Mouse (Mus musculus): Measurements from ENCODE around the gene Engase.

The Engase gene

DNA sequence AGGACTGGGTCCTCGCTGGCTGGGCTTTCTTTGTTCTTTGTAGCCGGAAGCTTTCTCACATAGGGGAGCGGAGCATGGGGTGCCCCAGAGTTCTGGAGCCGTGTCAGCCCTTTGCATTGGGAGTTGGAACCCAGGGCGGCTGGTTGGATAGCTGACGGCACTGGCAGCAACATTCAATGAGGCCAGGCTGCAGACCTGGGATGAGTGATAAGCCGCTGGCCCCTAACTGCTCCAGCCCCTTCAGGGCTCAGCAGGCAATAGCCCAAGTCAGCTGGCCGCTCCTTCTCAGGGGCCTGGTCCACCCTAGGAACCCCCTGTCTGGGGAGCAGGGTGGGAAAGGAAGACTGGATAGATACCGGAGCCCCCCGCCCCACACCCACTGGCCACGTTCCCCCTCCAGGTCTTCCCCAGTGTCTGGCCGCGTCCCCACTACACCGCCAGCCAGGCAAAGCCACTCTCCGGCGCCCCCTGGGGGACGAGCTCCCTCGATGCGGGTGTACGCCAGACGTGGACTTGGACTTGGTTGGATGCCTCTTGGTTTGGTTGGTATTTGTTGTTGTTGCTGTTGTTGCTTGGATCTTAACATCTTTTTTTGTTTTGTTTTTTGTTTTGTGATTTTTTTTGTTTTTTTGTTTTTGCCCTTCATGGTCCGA is 14.1 kb downstream of the Engase start:
- DNase-seq, result peak; percentile 36 to 64

DNA sequence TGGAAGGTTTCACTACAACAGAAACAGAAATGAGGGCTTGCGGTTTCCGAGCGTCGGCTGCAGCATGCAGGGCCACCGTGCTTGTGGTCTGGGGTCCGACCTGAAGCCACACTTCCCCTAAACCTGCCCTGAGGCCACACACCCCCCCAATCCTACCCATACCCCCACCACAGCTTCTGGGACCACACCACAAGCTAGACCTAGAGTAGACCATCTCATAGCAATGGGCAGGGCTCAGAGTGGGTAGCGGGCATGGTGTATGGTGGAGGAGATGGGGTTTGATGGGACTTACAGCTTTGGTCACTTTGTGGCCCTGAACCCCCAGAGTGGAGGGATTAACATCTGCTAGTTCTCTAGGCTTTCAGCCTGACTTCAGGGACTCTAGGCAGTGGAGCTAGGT is 14.6 kb downstream of the Engase start:
- no peak for DNase-seq

DNA sequence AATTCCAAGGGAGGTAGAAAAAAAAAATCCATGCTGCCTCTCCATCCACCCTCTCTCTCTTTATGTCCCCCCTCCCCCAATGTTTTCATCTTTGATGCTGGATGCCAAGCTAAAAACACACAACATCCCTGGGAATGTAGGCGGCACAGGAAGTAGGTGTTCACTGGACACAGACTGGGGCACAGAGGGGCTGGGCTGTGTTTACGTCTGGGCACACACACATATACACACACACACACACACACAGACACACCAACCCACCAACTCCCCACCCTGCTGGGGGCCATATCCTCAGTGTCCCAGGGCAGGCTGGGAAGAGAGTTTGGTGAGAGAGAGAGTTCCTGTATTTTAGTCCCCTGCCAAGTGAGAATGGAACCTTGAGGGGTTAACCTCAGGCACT is 16.8 kb downstream of the Engase start:
- no peak for DNase-seq

DNA sequence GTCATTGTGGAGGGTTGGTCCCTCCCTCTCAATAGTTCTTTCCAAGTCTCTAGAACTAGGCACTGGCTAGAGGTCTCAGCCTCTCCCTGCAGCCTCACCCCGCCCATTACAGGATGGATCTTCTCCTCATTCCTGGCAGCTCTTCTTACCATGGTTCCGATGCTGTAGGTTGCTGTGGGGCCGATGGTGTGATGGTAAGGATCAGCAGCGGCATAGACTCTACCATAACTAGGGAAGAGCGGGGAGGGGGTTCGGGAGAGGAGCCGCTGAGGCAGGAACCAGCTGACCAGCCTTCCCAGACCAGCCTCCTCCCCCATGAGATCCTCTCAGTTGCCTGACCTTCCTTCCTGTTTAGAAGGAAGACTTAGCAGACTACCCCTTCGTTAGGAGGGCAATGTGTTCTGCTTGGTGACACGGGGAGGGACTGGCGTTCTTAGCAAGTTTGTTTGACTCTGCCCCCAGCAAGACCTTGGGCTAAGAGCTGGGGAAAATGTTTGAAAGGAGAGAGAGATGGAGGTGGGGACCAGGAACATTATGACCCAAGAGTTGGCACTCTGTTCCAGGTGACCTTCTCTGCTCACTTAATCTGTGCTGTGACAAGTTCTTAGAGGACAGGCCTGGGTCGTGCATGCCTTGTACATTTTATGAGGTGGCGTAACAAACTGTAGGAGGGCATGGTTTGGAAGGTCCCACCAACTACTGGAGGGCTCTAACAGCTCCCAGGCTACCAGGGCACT is 17.5 kb downstream of the Engase start:
- DNase-seq, result no peak

DNA sequence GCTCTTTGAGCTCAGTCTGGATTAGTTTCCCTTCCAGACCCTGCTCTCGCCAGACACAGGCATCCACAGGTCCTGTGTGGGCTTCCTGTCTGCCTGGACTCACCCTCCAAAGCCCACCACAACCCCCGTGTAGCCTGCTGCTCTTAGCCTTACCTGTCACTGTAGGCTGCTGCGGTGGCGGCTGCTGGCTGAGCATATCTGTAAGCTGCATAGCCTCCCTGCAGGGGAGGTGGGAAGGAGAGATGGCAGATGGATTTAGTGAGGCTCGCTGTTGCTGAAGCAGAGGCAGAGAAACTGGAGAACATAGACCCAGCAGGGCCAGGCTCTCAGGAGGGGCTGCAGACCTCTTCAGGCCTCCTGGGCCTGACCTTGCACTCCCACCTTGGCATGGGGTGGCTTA is 18.4 kb downstream of the Engase start:
- DNase-seq, result no peak

DNA sequence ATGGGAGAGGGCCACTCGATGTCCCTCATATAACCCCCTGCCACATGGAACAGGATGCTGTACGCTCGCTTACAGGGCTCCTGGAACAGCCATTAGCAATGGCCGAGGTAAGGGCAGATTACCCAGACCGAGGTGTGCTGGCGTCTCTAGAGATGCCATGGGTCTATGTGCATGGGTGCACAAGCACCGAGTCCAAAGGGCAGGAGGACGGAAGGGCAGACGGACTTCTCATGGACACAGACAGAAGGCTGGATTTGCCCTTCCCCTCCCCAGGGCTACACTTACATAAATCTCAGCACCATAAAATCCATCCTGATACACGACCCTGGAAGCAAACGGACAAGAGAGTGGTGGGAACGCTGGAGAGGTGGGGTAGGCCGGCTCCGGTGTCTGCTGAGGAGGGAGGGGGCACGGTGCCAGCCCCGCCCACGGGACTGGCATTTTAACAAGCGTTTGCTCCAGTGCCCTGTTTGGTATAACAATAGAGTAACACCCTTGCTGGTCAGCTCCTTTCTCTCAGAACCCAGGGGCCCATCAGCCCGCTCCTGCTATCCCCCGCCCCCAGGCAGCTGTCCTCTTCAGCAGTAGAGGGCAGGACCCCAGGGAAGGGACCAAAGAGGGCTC is 19.5 kb downstream of the Engase start:
- DNase-seq, result peak; percentile 75 to 79

DNA sequence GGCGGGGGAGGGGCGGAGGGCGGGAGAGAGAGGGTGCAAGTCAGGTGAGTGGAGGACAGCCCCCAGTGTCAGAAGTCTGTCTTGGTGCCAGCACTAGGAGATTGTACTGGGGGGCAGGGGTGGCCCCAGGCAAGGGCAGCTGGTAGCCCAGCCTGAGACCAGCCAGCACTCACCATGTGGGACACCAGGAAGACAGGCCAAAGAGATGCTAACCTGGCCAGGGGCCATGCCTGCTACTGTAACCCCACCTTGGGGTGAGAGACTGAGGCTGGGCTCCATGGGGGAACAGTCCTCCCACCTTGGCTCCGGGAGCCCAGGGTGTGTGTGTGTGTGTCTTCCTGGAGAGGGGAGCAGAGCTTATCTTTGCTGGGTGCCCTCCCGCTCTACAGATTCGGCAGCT is 26.4 kb downstream of the Engase start:
- DNase-seq, result no peak

DNA sequence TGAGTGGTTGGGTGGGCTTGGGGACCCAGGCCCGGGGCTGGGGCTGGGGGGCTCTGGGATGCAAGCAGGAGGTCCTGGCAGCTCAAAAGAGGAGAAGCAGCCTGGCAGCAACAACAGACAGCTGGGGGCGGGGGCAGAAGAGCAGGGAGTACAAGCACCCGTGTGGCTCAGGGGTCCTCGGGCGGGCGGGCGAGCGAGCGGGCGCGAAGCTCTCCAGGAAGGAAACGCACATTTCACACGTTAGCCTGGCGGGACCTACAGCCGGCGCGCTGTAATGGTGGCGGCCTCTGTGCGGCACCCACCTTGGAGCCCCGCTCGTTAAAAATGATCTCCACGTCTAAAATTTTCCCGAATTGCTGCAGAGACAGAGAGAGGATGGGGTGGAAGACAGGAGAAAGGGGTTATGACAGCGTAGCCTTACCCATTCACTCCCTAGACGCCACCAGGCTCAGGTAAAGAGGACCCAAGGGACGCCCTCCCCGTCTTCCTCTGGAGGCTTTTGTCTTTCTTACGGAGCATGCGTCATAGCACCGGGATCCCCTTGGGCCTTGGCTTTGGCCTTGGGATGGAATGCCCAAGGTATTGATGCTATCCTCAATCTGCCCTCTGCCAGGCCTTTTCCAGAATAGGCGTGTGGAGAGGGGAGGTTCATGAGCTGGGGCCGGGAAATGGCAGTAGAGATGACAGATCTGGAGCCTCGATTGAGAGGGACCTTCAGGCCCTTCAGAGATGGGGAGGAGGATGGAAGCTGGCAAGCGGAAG is 27.0 kb downstream of the Engase start:
- DNase-seq, result no peak

DNA sequence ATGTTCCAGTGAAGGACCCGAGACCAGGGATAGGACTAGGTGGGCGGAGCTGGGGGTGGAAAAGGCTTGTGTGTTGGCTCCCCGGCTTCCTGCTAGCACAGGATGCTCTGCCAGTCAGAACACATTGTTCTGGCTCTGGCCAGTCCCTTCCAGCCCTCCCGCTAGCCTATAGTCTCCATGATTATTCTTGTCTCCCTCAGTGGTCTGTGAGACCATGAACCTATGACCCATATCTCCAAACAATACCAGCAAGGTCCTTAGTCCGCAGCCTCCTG is 27.5 kb downstream of the Engase start:
- DNase-seq, result no peak

DNA sequence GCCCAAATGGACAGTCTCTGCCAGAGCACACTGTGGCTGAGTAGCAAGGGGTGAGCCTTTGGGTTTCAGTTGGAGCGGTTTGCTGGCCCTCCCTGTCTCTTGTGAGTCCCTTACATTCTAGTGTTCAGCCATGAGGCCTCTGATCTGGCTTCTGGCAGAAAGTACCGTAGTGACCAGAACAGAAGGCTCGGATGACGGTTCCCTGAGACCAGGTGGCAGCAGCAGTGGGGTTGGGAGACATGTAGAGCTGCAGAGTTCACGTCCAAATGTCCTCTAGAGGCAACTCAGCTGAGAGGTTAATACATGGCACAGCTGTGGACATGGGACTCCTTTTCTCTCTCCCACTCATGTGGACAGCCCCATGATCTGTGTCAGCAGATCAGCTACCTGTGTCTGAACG is 30.5 kb downstream of the Engase start:
- no peak for DNase-seq

DNA sequence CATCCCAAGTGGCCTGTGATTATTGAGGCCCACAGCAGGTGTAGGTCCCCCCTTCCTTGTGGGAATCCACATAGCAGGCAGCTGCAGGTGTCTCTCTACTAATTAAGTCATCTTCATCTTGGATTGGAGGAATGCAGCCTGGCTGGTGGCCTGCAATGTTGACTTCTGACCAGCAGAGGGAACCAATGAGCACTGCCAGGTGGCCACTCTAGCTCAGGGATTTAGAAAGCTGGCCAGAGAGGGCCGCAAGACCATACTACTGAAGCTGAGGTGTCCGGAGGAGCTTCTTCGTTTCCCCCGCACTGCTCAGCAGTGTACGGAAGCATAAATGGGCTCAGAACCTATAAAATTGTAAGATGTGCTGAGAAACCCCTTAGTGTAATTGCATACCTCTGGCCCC is 31.3 kb downstream of the Engase start:
- DNase-seq, result peak; percentile 47 to 83

DNA sequence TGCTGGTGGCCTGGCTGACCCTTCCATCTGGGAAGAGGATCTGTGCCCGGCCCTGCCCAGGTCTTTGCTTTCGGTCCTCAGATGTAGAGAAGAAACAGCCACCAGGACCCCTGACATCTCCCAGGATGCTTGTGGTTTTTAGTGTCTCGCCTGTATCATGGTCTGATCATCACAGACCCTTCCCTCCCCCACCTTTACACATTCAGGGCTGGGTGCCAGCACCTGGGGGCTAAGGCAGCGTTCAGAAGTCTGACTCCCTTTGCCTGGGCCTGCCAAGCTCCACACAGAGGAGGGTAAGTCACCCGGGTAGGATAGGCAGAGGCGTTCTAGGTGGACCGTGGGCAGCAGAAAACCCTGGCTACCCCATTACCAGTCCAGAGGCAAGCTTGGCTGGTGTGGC is 31.7 kb downstream of the Engase start:
- no peak for DNase-seq

DNA sequence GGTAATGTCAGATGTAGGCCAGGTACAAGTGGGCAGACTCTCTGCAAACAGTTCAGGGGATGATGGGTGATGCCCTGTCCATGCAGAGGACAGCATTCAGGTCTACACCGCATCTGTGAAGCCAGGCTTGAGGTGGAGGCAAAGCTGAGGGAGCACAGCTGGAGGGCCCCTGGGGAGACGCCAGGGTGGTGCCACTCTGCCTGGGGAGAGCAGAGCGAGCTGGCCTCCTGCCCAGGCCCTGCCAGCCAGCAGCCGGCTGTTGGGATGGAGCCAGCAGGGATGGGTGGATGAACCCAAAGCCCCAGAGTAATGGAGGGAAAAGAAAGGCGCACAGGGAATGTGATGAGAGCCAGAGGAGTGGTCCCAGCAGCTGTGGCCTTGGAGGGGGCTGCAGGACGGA is 35.2 kb downstream of the Engase start:
- DNase-seq, result peak; percentile 54 to 62

DNA sequence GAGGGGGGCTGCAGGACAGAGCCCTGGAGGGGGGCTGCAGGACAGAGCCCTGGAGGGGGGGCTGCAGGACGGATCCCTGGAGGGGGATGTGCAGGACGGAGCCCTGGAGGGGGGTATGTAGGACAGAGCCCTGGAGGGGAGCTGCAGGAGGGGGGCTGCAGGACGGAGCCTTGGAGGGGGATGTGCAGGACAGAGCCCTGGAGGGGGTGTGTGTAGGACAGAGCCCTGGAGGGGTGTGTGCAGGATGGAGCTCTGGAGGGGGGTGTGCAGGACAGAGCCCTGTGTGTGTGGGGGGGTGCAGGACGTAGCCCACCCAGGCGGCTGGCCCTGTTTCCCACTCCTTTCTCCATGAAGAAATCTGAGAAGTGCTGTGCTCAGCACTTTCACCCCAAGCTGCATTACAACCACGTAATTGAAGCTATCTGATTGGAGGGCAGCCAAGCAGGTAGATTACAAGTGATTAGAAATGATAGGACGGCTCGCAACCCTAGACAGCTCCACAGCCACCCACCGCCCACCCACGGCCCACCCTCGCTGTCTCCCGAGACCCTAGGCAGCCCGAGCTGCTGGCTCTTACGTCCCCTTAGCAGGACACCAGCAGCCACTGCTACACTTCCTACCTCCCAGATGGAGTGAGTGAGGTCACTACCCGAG is 35.8 kb downstream of the Engase start:
- DNase-seq, result no peak

DNA sequence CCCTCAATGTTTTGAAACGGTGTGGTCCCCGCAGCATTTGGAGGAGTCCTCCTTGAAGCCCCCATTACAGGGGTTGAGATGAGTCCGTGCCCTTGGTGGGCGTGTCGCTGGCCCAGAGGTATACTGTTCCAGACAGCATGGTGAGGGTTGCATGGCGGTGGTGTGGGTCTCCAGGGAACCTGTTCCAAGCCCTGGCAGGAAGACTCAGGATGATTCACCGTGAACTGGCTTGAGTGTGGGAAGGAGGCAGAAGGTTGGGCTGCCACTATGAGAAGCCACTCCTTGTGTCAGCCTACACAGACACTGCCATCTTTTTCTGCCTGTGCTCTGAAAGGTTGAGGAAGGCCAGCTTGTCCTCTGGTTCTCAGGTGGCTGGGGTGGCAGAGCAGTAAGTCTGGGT is 41.3 kb downstream of the Engase start:
- DNase-seq, result no peak

DNA sequence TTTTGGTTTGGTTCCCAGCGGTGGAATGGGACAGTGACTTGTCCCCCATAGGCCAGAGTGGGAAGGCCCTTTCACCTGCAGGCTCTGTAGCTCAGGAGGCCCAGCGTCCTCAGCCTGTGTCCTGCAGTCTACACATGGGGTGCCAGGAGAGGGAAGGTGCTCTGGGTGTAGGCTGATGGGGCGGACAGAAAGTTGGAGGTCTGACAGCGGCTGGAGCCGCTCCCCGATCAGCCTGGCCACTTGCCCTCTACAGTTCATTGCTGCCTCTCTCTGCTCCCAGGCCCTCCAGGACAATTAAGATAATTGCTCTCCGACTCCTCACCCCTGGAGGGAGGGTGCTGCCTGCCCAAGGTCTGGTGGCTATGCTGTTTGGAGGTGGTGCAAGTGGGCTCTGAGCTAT is 42.1 kb downstream of the Engase start:
- no peak for DNase-seq

DNA sequence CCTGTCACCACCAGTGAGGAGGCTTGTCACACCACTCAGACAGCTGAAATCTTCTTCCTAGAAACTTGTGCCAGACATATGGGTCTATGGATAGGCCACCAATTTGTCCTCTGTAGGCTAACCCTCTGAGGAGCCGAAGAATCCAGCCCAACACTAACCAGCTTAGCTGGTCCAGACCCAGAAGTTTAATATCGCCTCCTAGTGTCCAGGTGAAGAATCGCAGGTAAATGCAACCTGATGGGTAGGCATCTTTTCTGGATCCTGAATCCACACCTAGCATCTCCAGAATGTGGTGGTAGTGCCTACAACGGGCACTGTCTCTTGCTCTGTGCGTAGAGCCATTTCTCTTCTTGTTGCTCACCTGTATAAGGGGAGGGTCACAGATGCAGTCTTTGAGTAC is 43.6 kb downstream of the Engase start:
- DNase-seq, result no peak

DNA sequence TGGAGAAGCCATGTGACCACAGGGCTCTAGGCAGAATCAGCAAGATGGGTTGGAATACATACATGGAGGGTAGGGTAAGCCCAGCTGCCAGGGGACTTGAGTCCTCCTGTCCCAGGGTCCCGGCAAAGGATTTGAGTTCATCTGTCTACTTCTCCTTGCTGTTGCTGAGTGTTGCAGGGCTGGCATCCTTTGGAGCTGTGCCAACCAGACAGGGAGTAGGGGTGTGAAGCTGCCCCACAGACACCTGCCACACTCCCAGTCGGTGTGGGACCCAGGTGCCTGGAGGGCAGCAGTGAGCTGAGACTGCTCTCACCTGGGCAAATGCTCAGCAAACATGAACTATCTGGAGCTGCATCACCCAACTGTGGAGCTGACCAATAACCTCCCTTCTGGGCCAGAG is 44.3 kb downstream of the Engase start:
- DNase-seq, result no peak

DNA sequence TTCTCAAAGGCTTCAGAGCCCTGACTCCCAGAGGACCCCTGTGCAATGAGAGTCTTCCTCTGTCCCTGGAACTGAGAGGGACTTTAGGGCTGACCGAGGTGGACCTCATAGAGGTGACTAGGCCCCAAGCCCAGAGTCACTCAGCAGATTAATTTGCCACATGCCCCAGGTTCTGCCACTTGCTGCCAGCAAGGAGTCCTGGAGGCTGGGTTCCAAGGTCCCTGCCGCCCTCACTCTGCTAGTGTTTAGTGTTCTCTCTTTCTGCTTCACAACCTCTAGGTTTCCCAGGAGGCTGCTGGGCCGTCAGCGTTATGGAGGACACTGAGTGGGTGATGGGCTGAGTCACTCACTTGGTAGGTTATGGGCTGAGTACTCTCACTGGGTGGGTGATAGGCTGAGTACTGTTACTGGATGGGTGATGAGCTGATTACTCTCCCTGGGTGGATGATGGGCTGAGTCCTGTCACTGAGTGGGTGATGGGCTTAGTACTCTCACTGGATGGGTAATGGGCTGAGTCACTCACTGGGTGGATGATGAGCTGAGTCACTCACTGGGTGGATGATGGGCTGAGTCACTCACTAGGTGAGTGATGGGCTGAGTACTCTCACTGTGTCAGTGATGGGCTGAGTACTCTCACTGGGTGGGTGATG is 47.0 kb downstream of the Engase start:
- no peak for DNase-seq

DNA sequence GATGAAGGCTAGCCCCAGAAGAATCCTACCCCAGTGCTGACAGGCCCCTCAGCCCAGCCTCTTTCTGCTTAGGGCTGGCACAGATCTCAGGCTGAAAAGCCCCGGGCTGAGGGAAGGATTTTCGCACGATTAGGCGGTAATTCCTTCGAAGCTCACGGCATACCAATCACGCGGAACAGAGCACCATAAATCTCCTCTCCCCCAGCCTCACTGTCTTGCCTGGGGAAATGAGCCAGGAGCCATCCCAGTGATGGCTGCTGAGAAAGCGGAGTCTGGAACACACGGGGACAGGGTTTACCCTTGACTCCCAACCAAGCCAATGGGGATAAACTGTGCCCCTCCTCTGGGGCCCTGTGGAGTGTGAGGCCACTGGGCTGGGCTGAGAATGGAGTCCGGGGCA is 48.4 kb downstream of the Engase start:
- DNase-seq, result no peak

DNA sequence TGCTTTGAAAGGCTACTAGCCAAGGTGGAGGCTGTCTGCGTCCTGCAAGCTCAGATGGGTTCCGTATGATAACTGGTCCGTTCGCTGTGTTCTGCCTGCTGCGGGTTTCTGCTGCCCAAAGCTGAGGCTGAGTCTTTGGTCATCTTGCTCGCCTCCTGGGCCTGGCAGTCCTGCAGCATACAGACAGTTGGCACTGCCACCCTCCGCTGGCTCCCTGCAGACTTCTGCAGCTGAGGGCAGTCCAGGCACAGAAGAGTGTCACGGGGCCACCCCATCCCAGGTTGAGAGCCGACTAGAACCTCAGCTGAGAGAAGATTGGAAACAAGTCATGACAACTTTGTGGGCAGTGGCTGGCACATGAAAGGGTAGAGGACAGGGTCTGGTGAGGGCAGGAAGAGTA is 52.1 kb downstream of the Engase start:
- DNase-seq, result no peak

DNA sequence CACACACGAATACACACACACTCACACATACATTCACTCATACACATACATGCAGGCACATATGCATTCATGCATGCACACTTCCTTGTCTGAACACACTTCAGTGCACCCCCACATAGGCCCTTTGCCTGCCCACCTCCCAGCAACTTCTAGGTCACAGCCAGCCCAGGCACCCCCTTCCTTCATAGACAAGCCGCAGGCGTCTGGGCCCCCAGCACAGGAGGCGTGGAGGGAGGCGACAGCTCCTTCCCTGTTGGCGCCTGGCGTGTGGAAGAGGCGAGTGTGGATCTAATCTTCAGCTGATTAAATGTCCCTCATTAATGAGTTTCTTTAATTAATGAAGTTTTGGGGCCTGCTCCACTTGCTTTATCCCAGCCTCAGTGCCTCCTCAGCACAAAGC is 53.7 kb downstream of the Engase start:
- DNase-seq, result no peak
